Mouse (Mus musculus): ENCODE results near the gene Scfd2. TPM values are rescaled to one million over a fixed set of nuclear protein-coding genes. Genes with fewer than 3 reads are reported as not detected.

Scfd2 gene
- polyA plus RNA-seq, 1 experiment from 2014 or later = 25.8 TPM

GRCm38 (mm10) chr5:74193008-74193407 lies 338.6 kb downstream of the Scfd2 start:
- ATAC-seq (ENCODE audit: insufficient read depth, low FRiP score) = no peak
- Histone ChIP-seq H3K4me3 (replicated peaks; ENCODE audit: low read length) (no peak overlapping the region), H3K4me1 (ENCODE audit: control insufficient read depth, insufficient read depth, low read length) (peaks cover 35% of the 10 kb centered on the region), H3K27me3 (ENCODE audit: control insufficient read depth, insufficient read depth, low read length) (no peaks in the 10 kb centered on the region), H3K36me3 (ENCODE audit: control insufficient read depth, insufficient read depth, low read length) (peaks cover 2% of the 10 kb centered on the region; the same call in 1 of the 2 replicates), H3K9ac (ENCODE audit: low read length) (no peak overlapping the region), H3K4me2 (ENCODE audit: low read depth, low read length) (no peak overlapping the region), H3K9me3 (replicated peaks; ENCODE audit: control insufficient read depth, low read length) (no peaks in the 10 kb centered on the region), H3K27ac (ENCODE audit: low read length) (no peak overlapping the region)
- WGBS = 62% methylated on average over 2 of the region's 2 CpGs

- Histone ChIP-seq H3K27ac (ENCODE audit: low read length) (no peak overlapping the region), H3K9me3 (replicated peaks; ENCODE audit: control insufficient read depth, low read length) (no peaks in the 10 kb centered on the region), H3K4me2 (ENCODE audit: low read depth, low read length) (no peak overlapping the region), H3K27me3 (ENCODE audit: control insufficient read depth, insufficient read depth, low read length) (no peaks in the 10 kb centered on the region), H3K4me3 (replicated peaks; ENCODE audit: low read length) (no peak overlapping the region), H3K4me1 (ENCODE audit: control insufficient read depth, insufficient read depth, low read length) (peaks cover 20% of the 10 kb centered on the region), H3K9ac (ENCODE audit: low read length) (no peak overlapping the region), H3K36me3 (ENCODE audit: control insufficient read depth, insufficient read depth, low read length) (no peaks in the 10 kb centered on the region)
- WGBS = 84% methylated on average over 5 of the region's 5 CpGs
- no peak for ATAC-seq (ENCODE audit: insufficient read depth, low FRiP score)
These were observed 340.6 kb downstream of the Scfd2 start for GRCm38 (mm10) chr5:74190911-74191310.

- no peaks in the 10 kb centered on the region for H3K9me3 ChIP-seq (replicated peaks; ENCODE audit: control insufficient read depth, low read length)
- WGBS = 51% methylated on average over 9 of the region's 9 CpGs
- H3K9ac ChIP-seq (ENCODE audit: low read length) = no peak overlapping the region
- ATAC-seq (ENCODE audit: insufficient read depth, low FRiP score) = no peak
- no peaks in the 10 kb centered on the region for H3K27me3 ChIP-seq (ENCODE audit: control insufficient read depth, insufficient read depth, low read length)
- H3K4me1 ChIP-seq (ENCODE audit: control insufficient read depth, insufficient read depth, low read length) = peaks cover 20% of the 10 kb centered on the region
- H3K27ac ChIP-seq (ENCODE audit: low read length) = peak overlapping the region; percentile 31; the same call in 1 of the 2 replicates
- H3K4me3 ChIP-seq (replicated peaks; ENCODE audit: low read length) = no peak overlapping the region
- H3K36me3 ChIP-seq (ENCODE audit: control insufficient read depth, insufficient read depth, low read length) = no peaks in the 10 kb centered on the region
- H3K4me2 ChIP-seq (ENCODE audit: low read depth, low read length) = peak overlapping the region; percentile 29
These were observed 341.4 kb downstream of the Scfd2 start for GRCm38 (mm10) chr5:74190161-74190491.

GRCm38 (mm10) chr5:74189484-74190160 lies 341.9 kb downstream of the Scfd2 start:
- WGBS = 63% methylated on average over 9 of the region's 9 CpGs
- H3K27ac ChIP-seq (ENCODE audit: low read length) = peak overlapping the region; percentile 31; the same call in 1 of the 2 replicates

GRCm38 (mm10) chr5:74188886-74189285 lies 342.7 kb downstream of the Scfd2 start:
- Histone ChIP-seq H3K4me3 (replicated peaks; ENCODE audit: low read length) (no peak overlapping the region), H3K4me1 (ENCODE audit: control insufficient read depth, insufficient read depth, low read length) (peaks cover 13% of the 10 kb centered on the region), H3K9ac (ENCODE audit: low read length) (no peak overlapping the region), H3K27ac (ENCODE audit: low read length) (no peak overlapping the region), H3K9me3 (replicated peaks; ENCODE audit: control insufficient read depth, low read length) (no peaks in the 10 kb centered on the region), H3K27me3 (ENCODE audit: control insufficient read depth, insufficient read depth, low read length) (no peaks in the 10 kb centered on the region), H3K36me3 (ENCODE audit: control insufficient read depth, insufficient read depth, low read length) (no peaks in the 10 kb centered on the region), H3K4me2 (ENCODE audit: low read depth, low read length) (no peak overlapping the region)
- ATAC-seq (ENCODE audit: insufficient read depth, low FRiP score) = no peak
- 66% methylated on average over 8 of the region's 8 CpGs for WGBS

More at GRCm38 (mm10) chr5:74189484-74190160, 341.9 kb downstream of the Scfd2 start:
- no peaks in the 10 kb centered on the region for H3K9me3 ChIP-seq (replicated peaks; ENCODE audit: control insufficient read depth, low read length)
- no peak overlapping the region for H3K9ac ChIP-seq (ENCODE audit: low read length)
- ATAC-seq (ENCODE audit: insufficient read depth, low FRiP score) = no peak
- no peaks in the 10 kb centered on the region for H3K36me3 ChIP-seq (ENCODE audit: control insufficient read depth, insufficient read depth, low read length)
- peaks cover 19% of the 10 kb centered on the region for H3K4me1 ChIP-seq (ENCODE audit: control insufficient read depth, insufficient read depth, low read length)
- no peak overlapping the region for H3K4me3 ChIP-seq (replicated peaks; ENCODE audit: low read length)
- H3K27me3 ChIP-seq (ENCODE audit: control insufficient read depth, insufficient read depth, low read length) = no peaks in the 10 kb centered on the region
- peak overlapping the region; percentile 29 for H3K4me2 ChIP-seq (ENCODE audit: low read depth, low read length)

GRCm38 (mm10) chr5:74188076-74188475 lies 343.5 kb downstream of the Scfd2 start:
- no peak overlapping the region for H3K4me3 ChIP-seq (replicated peaks; ENCODE audit: low read length)
- no peak overlapping the region for H3K27ac ChIP-seq (ENCODE audit: low read length)
- no peaks in the 10 kb centered on the region for H3K27me3 ChIP-seq (ENCODE audit: control insufficient read depth, insufficient read depth, low read length)
- 85% methylated on average over 12 of the region's 12 CpGs for WGBS
- H3K4me1 ChIP-seq (ENCODE audit: control insufficient read depth, insufficient read depth, low read length) = peaks cover 9% of the 10 kb centered on the region
- H3K4me2 ChIP-seq (ENCODE audit: low read depth, low read length) = no peak overlapping the region
- ATAC-seq (ENCODE audit: insufficient read depth, low FRiP score) = no peak
- no peak overlapping the region for H3K9ac ChIP-seq (ENCODE audit: low read length)
- no peaks in the 10 kb centered on the region for H3K36me3 ChIP-seq (ENCODE audit: control insufficient read depth, insufficient read depth, low read length)
- no peaks in the 10 kb centered on the region for H3K9me3 ChIP-seq (replicated peaks; ENCODE audit: control insufficient read depth, low read length)

- Histone ChIP-seq H3K4me3 (replicated peaks; ENCODE audit: low read length) (no peak overlapping the region), H3K27ac (ENCODE audit: low read length) (no peak overlapping the region), H3K4me2 (ENCODE audit: low read depth, low read length) (no peak overlapping the region), H3K9ac (ENCODE audit: low read length) (no peak overlapping the region), H3K36me3 (ENCODE audit: control insufficient read depth, insufficient read depth, low read length) (no peaks in the 10 kb centered on the region), H3K9me3 (replicated peaks; ENCODE audit: control insufficient read depth, low read length) (no peaks in the 10 kb centered on the region), H3K27me3 (ENCODE audit: control insufficient read depth, insufficient read depth, low read length) (no peaks in the 10 kb centered on the region), H3K4me1 (ENCODE audit: control insufficient read depth, insufficient read depth, low read length) (peaks cover 3% of the 10 kb centered on the region; the same call in 1 of the 2 replicates)
- ATAC-seq (ENCODE audit: insufficient read depth, low FRiP score) = no peak
- 60% methylated on average over 9 of the region's 9 CpGs for WGBS
These were observed 347.0 kb downstream of the Scfd2 start for GRCm38 (mm10) chr5:74184607-74185006.

- WGBS = 66% methylated on average over 10 of the region's 10 CpGs
- H3K27ac ChIP-seq (ENCODE audit: low read length) = no peak overlapping the region
- no peak for ATAC-seq (ENCODE audit: insufficient read depth, low FRiP score)
These were observed 348.4 kb downstream of the Scfd2 start for GRCm38 (mm10) chr5:74183118-74183517.

GRCm38 (mm10) chr5:74180216-74180615 lies 351.3 kb downstream of the Scfd2 start:
- WGBS = 41% methylated on average over 10 of the region's 10 CpGs
- Histone ChIP-seq H3K9me3 (replicated peaks; ENCODE audit: control insufficient read depth, low read length) (no peaks in the 10 kb centered on the region), H3K9ac (ENCODE audit: low read length) (no peak overlapping the region), H3K4me3 (replicated peaks; ENCODE audit: low read length) (no peak overlapping the region), H3K36me3 (ENCODE audit: control insufficient read depth, insufficient read depth, low read length) (no peaks in the 10 kb centered on the region), H3K27ac (ENCODE audit: low read length) (no peak overlapping the region), H3K4me2 (ENCODE audit: low read depth, low read length) (no peak overlapping the region), H3K4me1 (ENCODE audit: control insufficient read depth, insufficient read depth, low read length) (peaks cover 10% of the 10 kb centered on the region), H3K27me3 (ENCODE audit: control insufficient read depth, insufficient read depth, low read length) (no peaks in the 10 kb centered on the region)
- no peak for ATAC-seq (ENCODE audit: insufficient read depth, low FRiP score)

More at GRCm38 (mm10) chr5:74183118-74183517, 348.4 kb downstream of the Scfd2 start:
- Histone ChIP-seq H3K4me1 (ENCODE audit: control insufficient read depth, insufficient read depth, low read length) (no peaks in the 10 kb centered on the region), H3K9ac (ENCODE audit: low read length) (no peak overlapping the region), H3K4me3 (replicated peaks; ENCODE audit: low read length) (no peak overlapping the region), H3K36me3 (ENCODE audit: control insufficient read depth, insufficient read depth, low read length) (no peaks in the 10 kb centered on the region), H3K27me3 (ENCODE audit: control insufficient read depth, insufficient read depth, low read length) (no peaks in the 10 kb centered on the region), H3K4me2 (ENCODE audit: low read depth, low read length) (no peak overlapping the region), H3K9me3 (replicated peaks; ENCODE audit: control insufficient read depth, low read length) (no peaks in the 10 kb centered on the region)
